Mouse (Mus musculus) CH12.LX (cell line): ENCODE measurements around the gene Map7. TPM values are rescaled to one million over a fixed set of nuclear protein-coding genes. Genes with fewer than 3 reads are reported as not detected.

Source experiments
- polyA plus RNA-seq: library from polyadenylated mRNA; unstranded; fragments of >175 nt; gene quantifications from 2 replicates; pipeline ENCODE4 v1.2.1, GENCODE M21; 2012; ENCODE audit warnings: low read depth; ENCODE audit not compliant: insufficient read length
- total RNA-seq, 2 experiments: library from RNA; depleted of rRNA; stranded (reverse); fragments of 300-350 nt in 1 of 2; fragments of >200 nt in 1 of 2; gene quantifications; 2 replicates each; pipeline ENCODE4 v1.2.3; 2012 to 2014

The Map7 gene
- total and polyA plus RNA-seq, 3 experiments: 7.4 to 31.1 (median 21.6) TPM

Other genes starting within 250 kb of the Map7 start
- 26.5 and 28.0 TPM in 2 replicates for gene Pex7, start 240.8 kb upstream of the Map7 start, total RNA-seq (2012; rRNA removed)
- 53.1 and 53.6 TPM in 2 replicates for gene Pex7, start 240.8 kb upstream of the Map7 start, total RNA-seq (2014; rRNA removed)
- gene Pex7, start 240.8 kb upstream of the Map7 start, polyA plus RNA-seq: 30.2 and 32.4 TPM in 2 replicates
- 27.6 and 28.8 TPM in 2 replicates for gene Map3k5, start 214.0 kb upstream of the Map7 start, total RNA-seq (2012; rRNA removed)
- gene Map3k5, start 214.0 kb upstream of the Map7 start, total RNA-seq (2014; rRNA removed): 15.8 and 16.3 TPM in 2 replicates
- gene Map3k5, start 214.0 kb upstream of the Map7 start, polyA plus RNA-seq: 27.3 and 31.0 TPM in 2 replicates
- gene Bclaf1, start 164.0 kb downstream of the Map7 start, total RNA-seq (2012; rRNA removed): 84.2 and 130 TPM in 2 replicates
- gene Bclaf1, start 164.0 kb downstream of the Map7 start, total RNA-seq (2014; rRNA removed): 186 and 208 TPM in 2 replicates
- 242 and 246 TPM in 2 replicates for gene Bclaf1, start 164.0 kb downstream of the Map7 start, polyA plus RNA-seq
- gene Mtfr2, start 199.3 kb downstream of the Map7 start, total RNA-seq (2012; rRNA removed): 4.0 and 4.4 TPM in 2 replicates
- gene Mtfr2, start 199.3 kb downstream of the Map7 start, total RNA-seq (2014; rRNA removed): 3.2 and 3.8 TPM in 2 replicates
- 15.3 and 16.9 TPM in 2 replicates for gene Mtfr2, start 199.3 kb downstream of the Map7 start, polyA plus RNA-seq